Mouse (Mus musculus) cerebellum, postnatal 4 days (tissue): ENCODE results near the gene Olfr1338.
"Not testable (repeated sequence)": the region's sequence is repeated elsewhere in the genome, so short reads cannot be mapped to it uniquely, and the experiment has no call there.

Experiments
- DNase-seq, 2 experiments: peaks; one replicate each; pipeline ENCODE4 v3.0.0; 2022; ENCODE audit warnings: low spot score in 2 of 2, mixed read lengths in 1 of 2

The Olfr1338 gene

DNA sequence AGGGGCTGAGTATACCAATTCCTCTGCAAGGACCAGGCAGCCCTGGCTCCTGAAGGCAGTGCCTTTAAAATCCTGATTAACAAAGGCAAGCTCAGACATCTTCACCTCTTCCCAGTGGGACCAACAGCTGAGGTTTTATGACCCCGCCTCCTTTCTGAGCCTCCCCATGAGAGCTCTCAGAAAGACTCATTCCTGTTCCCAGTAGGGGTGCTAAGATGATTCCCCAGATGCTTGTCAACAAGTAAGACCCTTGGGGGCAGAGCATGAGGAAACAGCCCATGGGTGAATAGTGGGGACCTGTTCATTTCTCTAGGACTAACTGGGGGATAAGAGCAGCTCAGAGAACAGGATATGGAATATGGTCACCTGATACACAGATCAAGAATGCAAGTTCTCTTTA is at the start of gene Olfr1338:
TSS of gene Olfr1338 (minus strand) at position 101 of the 400 bp plus-strand sequence.
- no peak for DNase-seq

DNA sequence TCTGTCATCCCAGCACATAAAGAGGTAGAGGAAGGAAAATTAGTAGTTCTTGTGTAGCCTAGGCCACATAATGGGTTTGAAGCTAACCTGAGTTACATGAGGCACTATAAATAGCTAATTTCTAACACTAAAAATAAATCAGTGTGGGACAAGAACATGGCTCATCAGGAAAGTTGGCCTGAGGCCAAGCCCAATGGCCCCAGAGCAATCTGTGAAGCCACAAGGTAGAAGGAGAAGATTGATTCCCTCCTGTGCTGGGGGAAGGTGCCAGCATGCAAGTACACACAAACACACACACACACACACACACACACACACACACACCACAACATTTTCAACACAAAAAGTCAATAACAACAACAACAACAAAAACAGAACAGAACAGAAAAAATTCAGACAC is 34.3 kb upstream of the Olfr1338 start:
- DNase-seq: not testable (repeated sequence)

DNA sequence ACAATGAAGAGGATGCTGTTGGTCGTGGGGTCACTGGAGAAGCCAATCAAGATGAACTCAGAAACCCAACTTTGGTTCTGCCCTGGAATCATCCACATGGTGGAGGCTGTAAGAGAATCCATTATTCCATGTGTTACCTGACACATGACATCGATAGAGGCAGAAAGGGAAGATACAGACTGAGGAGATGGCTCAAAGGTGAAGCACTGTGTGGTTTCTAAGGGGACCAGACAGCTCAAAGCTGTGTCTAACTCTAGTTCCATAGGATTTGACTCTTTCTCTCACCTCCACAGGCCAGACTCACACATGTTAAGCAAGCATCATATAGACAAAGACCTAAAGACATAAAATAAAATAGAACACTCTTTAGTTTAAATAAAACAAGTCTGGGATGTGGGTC is 23.9 kb upstream of the Olfr1338 start, which contains the start of gene Olfr1337:
TSS of gene Olfr1337 (minus strand) at position 101 of the 400 bp plus-strand sequence.
- no peak for DNase-seq

DNA sequence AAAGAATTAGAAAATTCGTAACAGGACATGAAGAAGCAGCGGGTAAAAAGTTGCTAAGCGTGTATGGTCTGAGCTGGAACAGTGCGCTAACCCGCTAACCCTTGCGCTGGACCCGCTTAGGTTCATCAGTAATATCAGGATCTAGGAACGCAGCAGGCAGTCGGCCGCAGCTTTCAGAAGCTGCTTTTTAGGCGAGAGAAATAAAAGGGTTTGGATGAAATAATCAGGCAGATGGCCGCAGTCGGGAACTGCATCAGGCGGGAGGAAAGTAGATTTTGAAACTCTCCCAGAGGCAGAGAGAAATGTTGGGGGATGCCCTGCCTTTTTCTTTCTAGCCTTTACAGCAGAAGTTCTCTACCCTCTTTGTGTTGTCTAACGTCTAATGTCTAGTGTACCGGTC is 16.7 kb downstream of the Olfr1338 start:
- no peak for DNase-seq

DNA sequence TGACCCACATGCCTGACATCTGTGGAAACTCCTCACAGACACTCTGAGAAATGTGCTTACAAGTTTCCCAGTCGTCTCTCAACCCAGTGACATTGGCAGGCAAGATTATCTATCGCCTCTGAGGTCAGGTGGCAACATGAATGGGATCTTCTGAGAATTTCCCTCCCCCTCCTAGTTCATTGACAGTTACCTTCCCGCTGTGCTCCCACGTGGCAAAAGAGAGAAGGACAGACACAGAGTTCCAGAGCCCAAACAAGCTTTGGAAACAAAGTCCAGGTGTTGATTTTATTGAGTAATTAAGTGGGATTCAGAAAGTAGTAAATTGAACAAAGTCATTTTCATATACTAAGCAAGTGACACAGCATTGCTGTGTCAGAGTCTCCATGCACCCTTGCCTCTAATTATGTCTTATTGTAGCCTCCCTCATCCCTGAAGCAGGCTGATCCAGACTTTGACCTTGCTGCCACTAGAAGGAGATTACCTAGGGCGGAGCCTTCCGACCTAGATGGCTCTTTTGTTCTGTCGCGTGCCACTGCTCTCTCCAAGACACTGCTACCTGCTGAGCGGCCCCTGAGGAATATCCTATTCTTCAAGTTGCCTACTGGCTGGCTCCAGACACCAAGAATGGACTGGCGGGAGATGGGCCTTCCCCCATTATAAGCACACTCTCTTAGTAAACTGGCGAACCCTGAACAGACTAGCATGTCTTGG is 17.4 kb downstream of the Olfr1338 start:
- DNase-seq: no peak

DNA sequence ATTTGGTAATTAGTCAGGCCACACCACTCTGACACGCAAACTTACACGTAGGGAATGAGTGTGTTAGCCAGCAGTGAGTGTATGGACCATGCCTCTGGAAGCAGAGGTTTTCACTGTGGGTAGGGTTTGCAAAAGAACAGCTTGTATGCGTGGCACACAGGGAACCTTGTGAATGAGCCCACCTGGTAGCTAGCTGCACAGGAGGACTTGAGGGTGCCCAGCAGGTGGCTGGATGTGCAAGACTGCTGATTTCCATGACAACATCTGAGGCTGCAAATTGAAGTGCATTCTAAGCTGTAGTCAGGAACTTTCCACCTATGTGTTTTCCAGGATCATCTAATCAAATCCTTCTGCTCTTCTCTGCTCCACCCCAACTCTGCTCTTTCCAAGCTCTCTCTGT is 19.0 kb downstream of the Olfr1338 start:
- DNase-seq: no peak

DNA sequence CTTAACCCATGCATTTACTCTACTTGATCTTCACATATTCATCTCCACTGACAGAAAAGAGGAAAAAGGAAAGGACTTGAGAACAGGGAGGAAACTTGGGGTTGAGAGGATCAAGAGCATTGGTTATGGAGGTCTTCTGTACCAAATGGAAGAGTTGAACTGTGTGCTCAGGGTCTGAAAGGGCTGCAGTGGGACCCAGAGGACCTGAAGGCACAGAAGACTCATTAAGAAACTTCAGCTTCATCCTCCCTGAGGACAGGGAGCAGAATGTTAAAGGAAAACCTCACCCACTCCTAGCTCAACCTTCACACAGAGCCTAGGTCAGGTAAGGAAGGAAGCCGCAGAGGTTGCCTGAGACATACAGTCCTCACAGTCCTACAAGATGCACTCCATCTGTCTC is 26.7 kb downstream of the Olfr1338 start, which contains the start of gene Olfr1339:
TSS of gene Olfr1339 (plus strand) at position 301 of the 400 bp plus-strand sequence.
- no peak for DNase-seq

DNA sequence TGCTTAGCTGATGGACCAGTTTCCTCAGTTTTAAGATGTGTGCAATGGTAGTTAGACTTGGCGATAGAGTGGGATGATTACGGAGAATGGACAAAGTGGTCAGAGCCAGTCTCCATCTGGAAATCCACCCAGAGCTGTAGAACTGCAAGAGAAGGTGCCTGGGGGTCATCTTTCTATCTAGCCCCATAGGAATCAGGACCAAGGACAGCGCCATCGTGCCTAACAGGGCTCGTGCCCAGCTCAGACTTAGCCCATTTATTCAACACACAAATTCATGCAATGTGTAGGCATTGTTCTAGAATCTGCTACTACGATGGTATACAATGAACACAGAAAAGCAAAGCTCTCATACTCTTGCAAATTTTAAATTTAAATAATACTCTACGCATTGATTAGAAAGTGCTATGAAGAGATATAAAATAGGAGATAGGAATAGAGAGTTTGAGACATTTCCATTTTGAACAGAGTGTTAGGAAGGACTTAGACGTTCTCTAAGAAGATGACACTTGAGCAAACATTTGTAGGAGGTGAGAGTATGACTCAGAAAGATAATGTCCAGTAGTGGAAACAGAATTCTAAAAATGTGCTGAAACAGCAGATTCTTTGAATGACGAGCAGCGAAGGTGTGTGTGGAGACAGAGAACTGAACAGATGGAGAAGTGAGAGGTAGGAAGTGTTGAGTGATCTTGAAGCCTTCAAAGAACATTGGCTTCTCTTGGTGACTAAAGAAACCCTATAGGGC is 36.6 kb downstream of the Olfr1338 start:
- no peak for DNase-seq

DNA sequence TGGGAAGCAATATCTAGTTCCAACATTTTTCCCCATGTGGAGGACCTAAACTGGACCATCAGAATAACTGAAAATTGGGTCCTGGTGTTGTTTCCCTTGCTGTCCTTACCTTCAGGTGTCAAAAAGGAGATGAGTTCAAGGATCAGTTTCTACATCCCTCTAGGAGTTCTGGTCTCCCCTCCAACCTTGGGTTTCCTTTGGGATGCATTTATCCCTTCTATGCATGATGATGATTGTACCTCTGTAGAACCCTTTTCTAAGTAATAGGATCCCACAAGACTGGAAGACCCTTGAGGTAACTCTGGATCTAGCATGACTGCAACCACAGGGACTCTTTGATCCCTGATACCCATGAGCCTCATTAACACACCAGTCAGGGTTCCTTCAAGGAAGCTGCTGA is 38.7 kb downstream of the Olfr1338 start, which contains the start of gene Olfr1340:
TSS of gene Olfr1340 (plus strand) at position 301 of the 400 bp plus-strand sequence.
- DNase-seq: no peak

DNA sequence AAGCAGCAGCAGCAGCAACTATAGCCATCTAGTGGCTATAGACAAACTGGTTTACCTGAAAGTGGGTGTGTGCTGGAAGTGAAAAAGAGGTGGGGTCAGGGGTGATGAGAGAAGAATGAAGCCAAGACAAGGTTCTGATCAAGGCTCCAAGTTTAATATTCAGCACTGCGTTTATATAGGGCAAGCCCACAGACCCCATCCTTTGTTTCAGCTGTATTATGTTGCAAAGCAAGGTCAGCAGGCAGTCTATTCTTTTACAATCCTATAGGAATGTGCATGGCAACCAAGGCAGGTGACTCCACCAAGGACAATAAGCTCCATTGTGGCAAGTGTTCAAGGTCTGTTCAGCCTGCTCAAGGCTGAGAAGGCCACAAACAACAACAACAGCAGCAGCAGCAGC is 46.9 kb downstream of the Olfr1338 start:
- DNase-seq: no peak

DNA sequence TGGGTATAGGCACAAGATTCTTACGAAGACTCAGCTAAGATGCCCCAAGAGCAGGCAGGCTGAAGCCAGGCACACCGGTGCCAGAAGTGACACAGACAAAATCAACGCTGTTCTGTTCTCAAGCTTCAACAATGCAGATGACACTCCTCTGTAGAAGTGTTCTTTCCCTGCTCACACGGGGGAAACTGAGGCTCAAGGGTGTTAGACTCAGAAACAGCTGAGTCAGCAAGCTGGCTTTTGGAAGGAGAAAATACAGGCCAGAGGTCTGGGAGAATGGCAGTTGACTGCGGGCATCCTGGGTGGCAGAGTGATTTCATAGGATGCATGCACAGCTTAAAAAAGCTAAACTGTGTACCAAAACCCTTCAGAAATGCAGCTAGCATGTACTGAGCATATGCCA is 50.5 kb downstream of the Olfr1338 start:
- no peak for DNase-seq

DNA sequence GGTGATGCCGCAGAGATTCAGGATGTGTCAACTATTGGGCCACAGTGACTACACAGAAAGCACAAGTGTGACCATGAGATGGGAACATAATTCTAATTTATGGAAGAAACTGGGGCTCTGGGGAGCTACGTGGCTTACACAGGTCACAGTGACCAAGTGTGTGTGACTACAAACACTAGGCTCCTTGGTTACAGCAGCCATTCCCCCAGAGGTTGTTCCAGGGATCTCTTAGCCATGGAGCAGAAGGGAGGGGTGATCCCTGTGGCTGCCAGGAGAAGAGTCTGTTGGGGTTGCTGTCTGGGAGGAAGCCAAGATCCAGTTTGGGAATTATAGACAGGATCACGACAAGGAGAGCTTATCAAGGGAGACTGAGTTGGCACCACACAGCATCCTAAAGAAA is 55.3 kb downstream of the Olfr1338 start, which contains the start of gene Olfr1341:
TSS of gene Olfr1341 (plus strand) at position 301 of the 400 bp plus-strand sequence.
- DNase-seq: no peak
